Mouse (Mus musculus) testis, postnatal 14 days (tissue): ENCODE data around the gene Stom.
A peak's percentile ranks its signal among the peaks of the same experiment; 100 is the strongest.

Experiments
- DNase-seq: peaks from one replicate; pipeline ENCODE4 v3.0.0; 2021; ENCODE audit warnings: low spot score

The Stom gene

DNA sequence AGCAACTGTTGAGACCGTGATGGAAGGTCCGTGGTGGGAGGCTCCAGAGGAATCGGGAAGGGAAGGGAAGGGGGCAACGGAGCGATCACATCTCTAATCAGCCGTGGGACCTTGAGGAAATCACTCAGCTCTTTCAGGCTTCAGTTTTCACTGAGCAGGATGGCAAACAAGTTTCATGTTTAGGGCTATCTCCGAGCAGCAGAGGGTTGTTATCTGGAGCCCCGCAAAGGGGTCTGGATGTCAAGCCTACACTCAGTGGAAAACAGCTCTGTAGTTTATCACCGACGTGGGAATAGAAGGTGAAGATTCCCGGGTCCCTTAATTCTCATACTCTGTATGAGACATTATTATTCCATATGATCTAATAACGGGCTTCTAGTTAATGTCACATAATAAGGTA is 18.4 kb downstream of the Stom start:
- no peak for DNase-seq

DNA sequence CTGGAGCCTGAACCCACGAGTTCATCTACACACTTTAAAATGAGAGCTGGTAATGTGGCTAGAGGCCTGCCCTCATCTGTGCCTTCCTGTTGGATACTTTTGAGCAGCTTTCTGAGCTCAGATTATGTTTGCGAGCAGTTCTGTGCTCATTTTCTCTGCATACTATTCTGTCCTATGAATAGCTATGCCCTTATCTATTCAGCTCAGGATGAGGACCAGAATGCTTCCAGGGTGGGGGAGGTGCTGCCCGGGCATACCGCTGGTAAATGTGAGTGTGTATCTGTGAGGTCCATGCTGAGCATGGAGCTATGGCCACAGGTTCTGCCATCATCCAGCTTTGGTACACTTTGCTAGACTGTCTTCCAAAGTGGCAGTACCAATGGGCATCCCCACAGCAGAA is 19.2 kb downstream of the Stom start:
- DNase-seq, result no peak

DNA sequence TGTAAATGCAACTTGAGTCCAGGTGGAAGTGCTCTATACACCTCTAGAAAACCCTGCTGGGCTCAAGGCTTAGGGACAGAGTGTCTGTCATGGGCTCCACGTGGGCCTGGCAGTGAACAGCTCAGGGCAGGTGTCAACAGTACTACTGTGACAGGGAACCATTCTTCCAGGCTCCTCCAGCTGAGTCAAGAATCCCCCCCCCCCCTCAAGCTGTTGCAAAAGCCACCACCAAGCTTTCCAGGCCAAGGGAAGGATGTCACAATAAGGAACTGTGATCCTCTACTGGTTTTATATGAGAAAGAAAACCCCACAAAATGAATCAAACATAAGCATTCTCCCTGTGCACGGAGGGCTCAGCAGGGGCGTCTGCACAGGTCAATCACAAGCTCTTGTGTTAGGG is 22.5 kb downstream of the Stom start:
- DNase-seq, result no peak

DNA sequence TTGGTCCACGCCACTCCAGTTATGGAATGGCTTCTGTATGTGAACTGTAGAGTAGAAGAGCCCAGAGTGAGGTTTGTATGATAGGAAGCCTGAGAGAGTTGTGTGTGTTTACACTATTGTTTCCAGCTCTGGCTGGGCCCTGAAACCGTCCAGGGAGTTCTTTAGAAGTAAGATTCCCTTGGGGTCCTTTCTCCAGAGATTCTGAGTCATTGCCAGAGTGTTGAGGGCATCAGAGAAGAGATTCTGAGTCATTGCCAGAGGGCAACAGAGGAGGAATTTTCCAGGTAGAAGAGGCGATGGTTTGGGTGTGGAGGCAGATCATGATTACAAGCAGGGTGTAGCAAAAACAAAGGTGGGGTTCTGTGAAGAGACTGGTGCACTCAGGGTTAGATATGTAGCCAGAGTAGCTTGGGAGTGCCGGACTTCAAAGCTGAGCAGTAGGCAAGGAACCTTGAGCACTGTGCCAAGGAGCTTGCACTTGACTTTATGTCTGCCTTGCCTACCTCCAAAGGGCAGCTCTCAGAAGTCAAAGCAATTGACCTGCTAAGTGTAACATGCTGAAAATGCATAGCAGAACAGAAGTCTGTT is 26.8 kb downstream of the Stom start:
- DNase-seq, result no peak

DNA sequence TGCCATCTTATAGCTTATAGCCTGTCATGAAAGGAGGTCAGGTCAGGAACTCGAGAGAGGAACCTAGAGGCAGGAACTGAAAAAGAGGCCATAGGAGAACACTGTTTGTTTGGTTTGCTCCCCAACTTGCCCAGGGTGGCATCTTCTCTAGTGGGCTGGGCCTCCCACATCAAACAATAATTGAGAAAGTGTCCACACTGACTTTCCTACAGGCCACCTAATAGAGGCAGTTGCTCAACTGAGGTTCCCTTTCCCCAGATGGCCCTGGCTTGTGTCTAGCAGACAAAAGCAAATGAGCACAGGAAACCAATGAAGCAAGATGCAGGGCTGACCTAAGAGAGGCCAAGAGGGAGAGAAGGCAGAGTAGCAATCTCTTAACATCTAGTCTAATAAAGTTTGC is 28.6 kb downstream of the Stom start:
- no peak for DNase-seq

DNA sequence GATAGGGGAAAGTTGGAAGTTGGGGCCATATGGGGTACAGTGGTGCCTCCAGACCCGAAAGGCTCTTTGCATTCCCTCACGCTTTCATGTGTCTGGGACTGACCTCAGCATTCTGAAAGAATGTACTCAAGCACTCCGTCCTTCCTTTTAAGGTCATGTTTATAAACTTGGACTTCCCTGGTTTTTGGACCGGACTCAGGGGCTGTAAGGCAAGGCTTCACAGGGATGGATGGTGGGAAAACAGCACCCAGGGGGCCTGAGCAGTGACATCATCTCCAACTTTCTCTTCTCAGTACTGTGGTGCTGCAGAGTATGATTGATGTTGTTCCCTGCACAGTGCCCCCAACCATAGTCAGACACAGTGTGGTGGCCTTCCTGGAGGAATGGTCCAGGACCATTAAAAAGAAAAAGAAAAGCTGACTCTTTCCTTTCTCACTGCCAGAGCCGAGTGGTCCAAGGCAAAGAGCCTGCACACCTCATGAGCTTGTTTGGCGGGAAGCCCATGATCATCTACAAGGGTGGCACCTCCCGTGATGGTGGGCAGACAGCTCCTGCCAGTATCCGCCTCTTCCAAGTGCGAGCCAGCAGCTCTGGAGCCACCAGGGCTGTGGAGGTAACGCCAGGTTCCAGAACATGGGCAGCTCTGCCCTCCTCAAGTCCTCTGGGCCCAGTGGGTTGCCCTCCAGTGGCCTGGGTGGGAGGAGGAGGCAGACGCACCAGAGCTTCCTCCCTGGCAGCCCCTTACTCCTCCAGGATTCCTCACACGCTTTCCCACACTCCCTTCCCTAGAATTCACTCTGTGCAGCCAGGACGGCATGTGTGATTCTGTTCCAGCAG is 34.5 kb downstream of the Stom start:
- no peak for DNase-seq

DNA sequence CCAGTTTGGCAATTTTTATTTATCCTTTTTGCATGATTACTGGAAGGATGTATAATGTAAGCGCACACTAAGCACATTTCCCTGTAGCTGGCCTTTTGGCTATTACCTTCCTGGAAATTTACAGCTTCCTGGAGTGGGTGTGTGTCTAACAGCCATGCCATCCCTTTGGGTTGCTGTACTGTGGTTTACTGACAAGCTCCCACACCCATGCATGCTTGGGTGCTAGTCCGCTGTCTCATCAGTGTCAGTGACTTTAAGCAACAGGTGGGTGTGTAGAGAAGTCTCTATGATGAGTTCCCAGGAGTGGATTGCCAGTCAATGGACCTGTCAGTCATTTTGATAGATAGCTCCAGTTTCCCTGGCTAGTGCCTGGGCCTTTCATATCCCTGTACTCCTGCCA is 37.3 kb downstream of the Stom start:
- no peak for DNase-seq

DNA sequence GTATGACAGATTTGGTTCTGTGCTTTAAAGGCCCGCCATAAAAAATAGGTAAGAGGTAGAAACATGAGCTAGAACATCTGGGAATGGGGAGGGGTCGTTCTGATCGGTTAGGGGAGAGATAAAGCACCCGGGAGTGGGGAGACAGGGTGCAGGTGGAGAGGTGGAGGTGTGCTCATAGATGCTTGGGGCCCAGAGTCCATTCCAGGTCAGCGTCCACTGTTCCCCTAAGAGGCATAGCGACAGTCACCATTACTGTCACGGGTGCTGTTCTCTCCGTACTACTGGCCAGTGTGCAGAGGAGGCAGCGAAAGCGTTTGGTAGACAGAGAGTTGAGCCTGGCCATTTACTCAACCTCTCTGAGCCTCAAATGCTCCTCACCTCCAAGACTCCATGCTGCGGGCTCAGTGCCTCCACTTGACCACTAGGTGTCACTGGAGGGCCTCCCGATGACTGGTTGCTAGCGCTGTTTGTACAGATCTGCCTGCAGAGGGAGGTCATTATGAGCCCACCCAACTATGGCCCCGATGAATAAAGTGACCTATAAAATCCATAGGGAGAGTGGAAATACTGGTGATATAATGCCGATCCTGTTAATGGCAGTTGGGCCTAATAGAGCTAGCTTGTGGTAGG is 39.0 kb downstream of the Stom start:
- DNase-seq, result peak; percentile 62

DNA sequence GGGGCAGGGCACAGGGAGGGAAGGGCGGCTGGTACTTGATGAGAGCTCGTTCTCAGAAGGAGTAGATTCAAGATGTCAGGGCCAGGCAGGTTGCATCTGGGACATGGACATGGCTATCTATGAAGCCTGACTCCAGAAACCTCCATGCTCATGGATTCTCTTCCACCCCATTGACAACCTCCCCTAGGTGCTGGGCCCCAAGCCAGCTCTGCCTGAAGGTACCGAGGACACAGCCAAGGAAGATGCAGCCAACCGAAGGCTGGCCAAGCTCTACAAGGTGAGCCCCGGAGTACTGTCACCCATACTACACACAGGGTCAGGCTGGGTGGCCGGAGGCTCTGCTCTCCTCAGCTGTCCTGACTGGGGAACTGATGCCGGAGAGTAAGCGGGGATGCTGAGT is 43.5 kb downstream of the Stom start:
- DNase-seq, result no peak

DNA sequence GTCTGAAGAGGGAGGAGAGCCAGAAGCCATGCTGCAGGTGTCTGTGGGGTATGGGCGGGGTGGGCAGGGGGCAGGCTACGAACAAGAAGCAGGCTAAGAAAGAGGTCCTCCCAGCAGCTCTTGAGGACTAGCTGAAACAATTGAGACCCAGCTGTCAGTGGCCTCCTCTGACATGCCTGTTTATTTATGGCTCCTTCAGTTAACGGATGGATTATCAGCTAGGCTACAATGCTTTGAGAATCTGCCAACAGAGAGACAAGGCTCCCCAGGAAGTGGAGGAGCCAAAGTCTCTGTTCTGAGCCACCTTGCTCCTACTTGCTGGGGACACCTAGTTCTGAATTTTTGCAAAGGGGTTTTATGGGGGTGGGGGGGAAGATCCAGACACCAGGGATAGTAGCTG is 44.1 kb downstream of the Stom start:
- DNase-seq, result no peak

DNA sequence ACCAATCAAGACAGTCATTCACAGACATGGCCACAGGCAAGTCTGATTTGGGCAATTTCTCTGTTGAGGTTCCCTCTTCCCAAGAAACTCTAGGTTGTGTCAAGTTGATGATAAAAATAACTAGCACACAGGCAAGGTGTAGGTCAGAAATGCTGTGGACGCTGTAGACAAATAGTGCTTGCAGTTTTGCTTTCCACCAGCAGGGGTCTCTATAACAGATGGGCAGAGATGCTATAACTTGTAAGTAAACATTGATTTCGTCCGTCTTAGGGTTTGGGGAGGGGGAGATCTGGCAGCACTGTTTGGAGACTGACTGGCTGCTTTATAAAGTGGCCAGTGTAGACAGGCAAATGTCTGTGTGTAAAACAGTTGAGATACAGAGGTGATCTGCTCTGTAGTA is 44.9 kb downstream of the Stom start:
- DNase-seq, result peak; percentile 37

DNA sequence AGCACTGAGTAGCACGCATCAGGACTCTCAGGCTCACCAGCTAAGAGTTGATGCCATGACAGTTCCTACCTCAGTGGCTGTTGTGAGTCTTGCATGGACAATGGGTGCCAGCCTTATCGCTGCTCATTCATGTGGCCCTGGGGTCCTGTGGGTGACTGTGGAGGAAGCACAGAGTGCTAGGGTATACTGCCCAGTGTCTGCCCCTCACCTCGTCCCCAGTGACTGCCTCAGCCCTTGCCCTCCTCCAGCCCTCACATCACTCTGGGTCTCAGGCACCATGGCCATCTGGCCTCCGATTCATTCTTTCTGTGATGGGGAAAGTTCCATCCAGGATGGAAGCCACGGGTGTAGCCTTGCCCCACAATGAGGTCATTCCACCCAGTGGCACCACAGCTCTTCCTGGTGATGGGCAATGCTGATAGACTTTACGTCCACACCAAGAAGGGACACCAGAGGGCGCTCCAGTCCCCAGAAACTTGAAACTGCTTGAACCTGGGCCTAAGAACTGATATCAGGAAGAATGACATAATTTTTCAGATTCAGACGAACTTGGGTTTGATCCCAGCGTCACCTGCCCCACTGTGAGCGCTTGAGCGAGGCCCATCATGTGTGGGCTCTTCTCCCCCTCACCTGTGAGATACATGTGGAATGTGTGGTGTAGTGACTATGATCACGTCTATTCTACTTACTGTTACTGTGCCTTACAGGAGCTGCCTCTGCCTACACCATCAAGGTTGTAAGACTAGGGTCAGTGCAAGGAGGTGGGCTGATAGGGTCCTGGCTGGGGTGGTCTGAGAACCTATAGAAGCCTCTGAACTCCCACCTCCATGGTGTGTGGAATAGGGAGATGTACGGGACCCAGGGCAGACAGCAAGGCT is 47.8 kb downstream of the Stom start:
- DNase-seq, result peak; percentile 30

DNA sequence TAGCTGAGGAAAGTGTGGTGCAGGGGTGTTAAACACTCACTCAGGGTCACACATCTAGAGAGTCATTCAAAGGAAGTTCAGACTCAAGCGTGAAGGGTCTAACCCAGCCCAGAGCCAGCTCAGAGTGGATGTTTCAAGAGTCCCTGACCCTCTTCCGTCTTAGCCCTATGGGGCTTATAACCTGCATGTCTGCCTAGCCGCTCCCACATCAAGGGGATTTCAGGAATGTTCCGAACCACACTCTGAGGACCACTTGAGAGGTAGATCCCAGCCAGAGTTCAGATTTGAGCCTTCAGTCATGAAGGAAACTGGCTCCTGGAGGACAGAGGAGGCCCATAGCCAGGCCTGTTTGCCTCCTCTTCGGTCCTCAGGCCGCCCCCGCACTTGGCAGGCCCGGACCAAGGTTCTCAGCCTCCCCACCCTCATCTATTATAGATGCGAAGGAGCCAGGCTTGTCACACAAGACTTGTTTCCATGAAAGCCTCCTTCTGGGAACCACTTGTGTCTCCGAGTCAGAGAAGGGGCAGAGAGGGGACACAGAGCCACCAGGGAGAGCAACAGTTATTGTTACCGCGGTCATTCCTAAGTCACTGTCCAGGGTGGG is 49.7 kb downstream of the Stom start:
- DNase-seq, result no peak

DNA sequence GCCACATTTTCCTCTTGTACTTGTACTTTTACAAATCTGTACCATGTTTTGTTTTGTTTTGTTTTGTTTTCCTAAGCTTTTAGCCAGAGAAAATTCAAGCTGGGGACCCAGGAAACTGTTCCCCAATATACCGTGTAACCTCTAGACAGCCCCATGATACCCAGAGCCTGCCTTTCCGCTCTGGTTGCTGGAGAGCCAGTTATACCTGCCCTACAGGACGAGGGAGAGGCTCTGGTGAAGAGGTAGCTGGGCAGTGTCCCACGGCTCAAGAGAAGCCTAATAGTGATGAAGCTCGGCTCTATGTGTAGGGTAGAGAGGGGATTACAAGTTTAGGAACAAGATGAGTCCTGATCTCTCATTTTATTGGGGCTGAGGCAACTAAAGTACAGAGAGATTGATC is 51.6 kb downstream of the Stom start:
- no peak for DNase-seq

DNA sequence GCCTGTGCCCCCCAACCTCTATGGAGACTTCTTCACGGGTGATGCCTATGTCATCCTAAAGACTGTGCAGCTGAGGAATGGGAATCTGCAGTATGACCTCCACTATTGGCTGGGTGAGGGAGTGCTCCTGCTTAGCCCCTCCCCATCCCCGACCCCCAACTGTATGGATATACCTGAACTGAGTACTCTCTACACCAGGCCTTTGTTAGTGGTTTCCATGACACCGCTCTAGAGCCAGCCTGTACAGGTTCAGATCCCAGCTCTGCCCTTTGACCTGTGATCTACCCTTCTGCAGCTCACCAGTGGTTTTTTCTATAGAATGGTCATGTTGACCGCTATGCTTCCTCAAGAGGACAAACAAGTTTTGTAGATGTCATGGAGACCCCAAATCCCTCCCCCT is 52.8 kb downstream of the Stom start:
- DNase-seq, result no peak

DNA sequence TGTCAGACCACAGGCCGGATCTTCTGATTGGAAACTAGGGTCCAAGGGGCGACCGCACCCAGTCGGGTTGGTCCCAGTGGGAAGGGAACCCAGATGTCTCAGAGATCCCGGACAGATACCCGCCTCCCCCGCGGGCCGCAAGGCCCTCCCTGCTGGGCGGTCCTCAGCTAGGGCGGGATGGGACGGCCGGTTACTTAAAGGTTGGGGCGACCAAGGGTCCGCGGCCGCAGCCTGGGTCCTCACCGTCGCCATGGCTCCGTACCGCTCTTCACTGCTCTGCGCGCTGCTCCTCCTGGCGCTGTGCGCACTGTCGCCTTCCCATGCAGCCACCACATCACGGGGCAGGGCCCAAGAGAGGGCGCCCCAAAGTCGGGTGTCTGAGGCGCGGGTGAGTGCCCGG is 54.6 kb downstream of the Stom start:
- no peak for DNase-seq

DNA sequence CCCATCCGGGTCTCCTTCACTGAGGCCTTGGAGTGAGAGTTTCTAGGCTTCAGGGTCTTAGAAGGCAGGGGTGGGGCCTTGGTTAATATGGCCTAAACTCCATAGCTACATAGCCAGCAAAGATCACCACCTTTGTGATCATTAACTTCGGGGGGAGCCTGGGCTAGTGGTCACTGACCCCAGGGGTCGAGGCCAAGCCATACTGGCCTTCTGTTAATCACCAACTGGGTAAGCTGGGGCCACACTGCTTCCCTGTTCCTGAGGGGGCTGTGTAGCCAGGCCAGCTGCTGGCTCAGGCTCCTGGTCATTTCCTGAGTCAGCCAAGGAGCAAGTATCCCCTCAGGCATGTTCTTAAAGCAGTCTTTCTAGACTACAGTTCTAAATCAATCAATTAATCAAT is 56.8 kb downstream of the Stom start:
- DNase-seq, result no peak

DNA sequence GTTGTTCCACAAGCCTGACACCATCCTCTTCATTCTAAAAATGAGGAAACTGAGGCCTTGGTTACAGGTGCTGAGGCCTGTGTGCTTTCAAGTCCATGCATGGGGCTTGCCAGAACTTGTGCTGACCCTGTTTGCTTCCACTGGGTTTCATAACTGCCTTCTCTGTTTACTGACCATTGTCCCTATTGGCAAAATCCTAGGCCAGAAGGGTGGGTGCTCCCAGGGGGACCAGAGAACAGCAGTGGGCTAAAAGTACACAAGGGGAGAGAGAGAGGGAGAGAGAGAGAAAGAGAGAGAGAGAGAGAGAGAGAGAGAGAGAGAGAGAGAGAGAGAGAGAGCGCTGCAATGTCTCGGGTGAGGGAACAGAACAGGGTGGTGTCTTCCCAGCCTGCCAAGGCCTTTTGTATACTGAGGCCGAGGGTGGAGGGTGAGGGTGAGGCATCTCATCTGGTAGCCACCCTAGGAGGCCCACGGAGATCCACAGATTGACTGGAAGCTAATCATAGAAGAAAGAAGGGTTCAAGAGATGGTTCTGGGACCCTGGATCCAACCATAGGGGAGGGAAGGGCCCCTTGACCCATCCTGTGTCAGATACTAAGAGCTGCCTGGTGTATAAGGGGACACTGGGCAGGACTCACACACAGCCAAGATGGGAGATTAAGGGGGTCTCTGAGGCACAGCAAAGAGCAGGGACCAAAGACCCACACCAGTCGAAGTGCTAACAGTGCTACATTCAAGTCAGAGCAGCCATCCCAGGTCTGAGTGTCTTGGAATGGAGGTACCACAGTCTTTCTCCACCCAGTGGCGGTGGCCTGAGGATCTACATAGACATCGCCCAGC is 58.2 kb downstream of the Stom start:
- DNase-seq, result no peak

DNA sequence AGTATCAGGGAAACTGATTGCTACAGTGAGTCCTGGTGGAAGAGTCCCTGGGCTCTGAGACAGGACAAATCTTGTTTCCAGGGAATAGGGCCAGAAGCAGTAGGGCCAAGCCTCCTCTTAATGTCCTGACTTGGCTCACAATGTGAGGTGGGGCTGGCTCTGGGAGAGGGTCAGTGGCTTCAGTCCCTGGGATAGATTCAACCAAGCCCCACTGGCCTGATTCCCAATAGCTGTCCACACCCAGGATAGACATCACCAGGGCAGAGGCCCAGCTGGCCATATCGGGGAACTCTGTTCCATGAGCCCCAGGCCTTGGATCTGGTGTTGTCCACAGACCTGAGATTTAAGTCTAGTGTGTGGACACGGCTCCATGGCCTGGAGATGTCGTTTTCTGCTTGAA is 59.1 kb downstream of the Stom start:
- peak; percentile 67 for DNase-seq

DNA sequence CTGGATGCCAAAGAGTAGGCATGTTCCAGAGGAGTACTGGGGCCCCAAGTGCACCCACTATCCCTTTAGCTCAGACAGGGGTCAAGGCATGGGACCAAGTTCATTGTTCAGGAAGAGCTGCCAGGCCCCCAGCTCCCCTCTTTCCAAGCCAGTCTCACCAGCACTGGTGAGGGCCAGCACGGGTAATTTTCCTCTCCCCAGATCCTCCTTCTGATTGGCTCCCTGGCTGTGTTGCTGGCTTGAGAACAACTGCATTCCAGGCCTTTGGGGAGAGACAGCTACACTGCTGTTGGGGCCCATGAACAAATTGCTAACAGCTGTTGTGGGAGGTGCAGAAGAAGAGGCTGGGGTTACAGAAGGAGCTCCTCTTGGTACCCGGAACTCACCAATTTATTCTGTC is 63.2 kb downstream of the Stom start:
- DNase-seq, result peak; percentile 33

DNA sequence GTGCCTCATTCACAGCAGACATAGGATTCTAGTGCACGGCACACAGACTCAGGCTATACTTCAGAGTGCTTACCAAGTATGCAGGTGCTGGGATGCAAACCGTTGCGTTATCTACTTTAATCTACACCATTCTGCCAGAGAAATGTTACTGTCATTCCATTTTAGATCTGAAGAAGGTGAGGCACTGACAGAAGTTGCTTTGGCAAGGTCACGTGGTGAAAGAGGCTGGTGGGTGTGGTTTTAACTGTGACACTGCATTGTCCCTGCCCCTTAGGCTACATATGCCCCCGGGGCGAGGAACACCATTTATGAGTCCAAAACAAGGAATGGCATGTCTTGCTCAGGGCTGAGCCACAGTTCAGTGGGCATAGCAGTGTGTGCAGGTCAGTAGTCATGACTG is 63.9 kb downstream of the Stom start:
- no peak for DNase-seq
